Mouse (Mus musculus) kidney, adult 2 months (tissue): ENCODE measurements around the gene Lypd3. TPM values are rescaled to one million over a fixed set of nuclear protein-coding genes. Genes with fewer than 3 reads are reported as not detected.
"Not testable (repeated sequence)": the region's sequence is repeated elsewhere in the genome, so short reads cannot be mapped to it uniquely, and the experiment has no call there.

Experiments used
- DNase-seq: peaks from one replicate; pipeline ENCODE4 v3.0.0; 2021
- H3K27ac ChIP-seq: fragments of 200-500 bp; 2 replicates; pipeline ENCODE4 v1.5.1; 2012; ENCODE audit warnings: low read depth, low read length, control low read depth, inconsistent platforms; ENCODE audit not compliant: insufficient read depth
- H3K27me3 ChIP-seq: fragments of 200-500 bp; replicated peaks from 2 replicates; pipeline ENCODE4 v1.6.1; 2012; ENCODE audit warnings: mild to moderate bottlenecking, moderate library complexity, low read length, inconsistent platforms; ENCODE audit not compliant: control insufficient read depth, insufficient read depth
- H3K36me3 ChIP-seq: fragments of 200-500 bp; 2 replicates; pipeline ENCODE4 v1.6.1; 2012; ENCODE audit warnings: mild to moderate bottlenecking, moderate library complexity, low read length, inconsistent platforms; ENCODE audit not compliant: control insufficient read depth, insufficient read depth
- H3K4me1 ChIP-seq: fragments of 200-500 bp; 2 replicates; pipeline ENCODE4 v1.6.1; 2011; ENCODE audit warnings: low read length; ENCODE audit not compliant: control insufficient read depth, insufficient read depth
- H3K4me3 ChIP-seq: fragments of 200-500 bp; 2 replicates; pipeline ENCODE4 v1.5.1; 2011; ENCODE audit warnings: mild to moderate bottlenecking, low read depth, low read length, control low read depth; ENCODE audit not compliant: insufficient read depth
- CTCF ChIP-seq: fragments of 200-500 bp; conservative IDR thresholded peaks from 2 replicates; pipeline ENCODE4 v1.5.1; 2011; ENCODE audit warnings: low read depth, mild to moderate bottlenecking, control low read depth, low read length, moderate library complexity, mixed read lengths; ENCODE audit not compliant: insufficient read depth, insufficient read length
- POLR2A ChIP-seq: fragments of 200-500 bp; IDR thresholded peaks from one replicate; pipeline ENCODE4 v1.6.1; 2011; ENCODE audit warnings: low read depth, low read length, control low read depth
- WGBS: fragments of 180-500 bp; shearing (Covaris S2); methylation state at CpG from one replicate; pipeline ENCODE4 v1.1.7; 2018; 5-methylcytosine and 5-hydroxymethylcytosine counted together
- polyA plus RNA-seq: library from polyadenylated mRNA; depleted of rRNA; stranded (reverse); fragments of >200 nt; gene quantifications from 2 replicates; pipeline ENCODE4 v1.2.3, GENCODE M21; 2012; rRNA removed

The Lypd3 gene
- polyA plus RNA-seq, 1 experiment = 0.06 TPM

DNA sequence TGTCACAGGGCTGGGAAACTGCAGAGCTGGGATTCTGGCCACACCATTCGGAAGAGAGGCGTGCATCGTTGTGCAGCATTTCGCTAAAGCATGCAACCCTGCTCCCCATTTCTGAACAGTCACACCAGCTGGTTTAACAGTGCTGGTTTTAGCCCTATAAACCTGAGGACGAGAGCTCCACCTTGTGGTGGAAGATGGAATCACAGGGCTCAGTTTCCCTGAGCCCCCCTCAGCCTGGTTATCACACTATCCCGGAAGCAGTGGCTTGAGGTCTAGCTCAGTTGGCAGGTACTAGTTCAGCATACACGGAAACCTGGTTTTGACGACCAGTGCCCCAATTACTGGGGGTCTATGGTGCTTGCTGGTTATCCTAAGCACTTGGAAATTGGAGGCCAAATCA lies 26.2 kb downstream of the Lypd3 start:
- Histone ChIP-seq H3K27ac (no peak overlapping the region), H3K4me1 (no peaks in the 10 kb centered on the region), H3K27me3 (no peaks in the 10 kb centered on the region), H3K4me3 (no peak overlapping the region), H3K36me3 (no peaks in the 10 kb centered on the region)
- peak; percentile 89 for TF ChIP-seq CTCF
- no peak for TF ChIP-seq POLR2A
- 9% methylated on average over 8 of the region's 8 CpGs for WGBS
- DNase-seq = peak; percentile 54

DNA sequence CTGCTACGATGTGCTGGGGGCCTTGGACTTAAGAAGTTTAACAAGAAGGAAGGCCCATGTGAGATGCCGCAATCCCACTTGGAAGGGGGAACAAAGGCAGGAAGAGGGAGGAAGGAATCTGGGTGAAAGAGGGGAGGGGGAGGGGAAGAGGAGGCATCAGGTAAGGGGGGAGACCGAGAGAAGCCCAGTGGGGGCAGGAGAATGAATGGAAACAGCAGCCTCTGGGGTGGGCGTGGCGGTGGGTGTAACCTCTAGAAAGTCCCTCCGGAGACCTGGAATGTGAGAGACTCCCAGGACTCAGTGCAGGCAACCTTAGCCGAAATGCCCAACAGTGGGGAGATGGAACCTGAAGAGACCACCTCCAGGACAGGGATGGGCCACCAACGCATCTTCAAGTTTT lies 28.0 kb downstream of the Lypd3 start:
- no peak overlapping the region for H3K4me3 ChIP-seq
- no peak for TF ChIP-seq CTCF
- TF ChIP-seq POLR2A = no peak
- 47% methylated on average over 8 of the region's 8 CpGs for WGBS
- DNase-seq = no peak
- no peak overlapping the region for H3K27ac ChIP-seq
- no peaks in the 10 kb centered on the region for H3K36me3 ChIP-seq
- H3K4me1 ChIP-seq = no peaks in the 10 kb centered on the region
- no peaks in the 10 kb centered on the region for H3K27me3 ChIP-seq

DNA sequence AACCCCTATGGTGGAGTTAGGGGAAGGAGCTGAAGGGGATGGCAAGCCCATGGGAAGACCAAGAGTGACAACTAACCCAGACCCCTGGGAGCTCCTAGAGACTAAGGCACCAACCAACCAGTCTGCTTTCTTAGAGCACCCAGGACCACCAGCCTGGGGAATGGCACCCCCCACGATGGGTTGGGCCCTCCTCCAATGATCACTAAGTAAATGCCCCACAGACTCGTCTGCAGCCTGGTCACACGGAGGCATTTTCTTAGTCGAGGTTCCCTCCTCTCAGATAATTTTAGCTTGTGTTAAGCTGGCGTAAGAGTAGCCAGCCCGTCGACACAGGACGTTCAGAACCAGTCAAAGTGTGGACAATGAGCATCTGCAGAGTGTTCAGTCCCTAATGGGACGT lies 28.6 kb downstream of the Lypd3 start:
- DNase-seq = no peak
- Histone ChIP-seq H3K36me3 (no peaks in the 10 kb centered on the region), H3K4me3 (no peak overlapping the region), H3K27ac (no peak overlapping the region), H3K27me3 (no peaks in the 10 kb centered on the region), H3K4me1 (no peaks in the 10 kb centered on the region)
- 79% methylated on average over 9 of the region's 9 CpGs for WGBS
- TF ChIP-seq CTCF (no peak), POLR2A (no peak)

DNA sequence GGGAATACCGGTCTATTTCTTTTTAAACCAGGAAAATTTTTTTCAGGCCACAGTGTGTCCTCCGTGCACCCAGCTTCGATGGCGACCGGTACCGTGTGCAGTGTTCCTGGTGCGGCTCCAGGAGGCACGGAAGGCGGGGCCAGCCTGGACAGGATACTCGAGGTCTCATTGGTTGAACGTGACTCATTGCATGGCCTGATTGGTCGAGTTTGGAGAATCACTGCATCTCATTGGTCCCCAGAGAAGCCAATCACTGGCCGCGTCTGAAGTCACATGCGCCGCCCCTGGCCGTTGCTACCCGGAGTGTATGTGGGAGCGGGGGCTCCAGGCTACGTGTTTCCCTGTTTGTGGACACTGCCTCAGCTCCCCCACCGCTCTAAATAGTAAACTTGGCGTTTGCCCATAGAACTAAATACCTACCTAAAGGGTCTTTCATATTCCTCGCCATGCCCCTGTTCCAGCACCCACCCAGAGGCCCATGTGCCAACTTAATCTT lies 35.6 kb downstream of the Lypd3 start:
- Histone ChIP-seq H3K27me3 (no peaks in the 10 kb centered on the region), H3K36me3 (no peaks in the 10 kb centered on the region), H3K27ac (no peak overlapping the region), H3K4me3 (no peak overlapping the region), H3K4me1 (no peaks in the 10 kb centered on the region)
- no peak for TF ChIP-seq CTCF
- no peak for TF ChIP-seq POLR2A
- 90% methylated on average over 23 of the region's 23 CpGs for WGBS
- no peak for DNase-seq

- H3K36me3 ChIP-seq = no peaks in the 10 kb centered on the region
- H3K27ac ChIP-seq = no peak within 1 kb of the TSS
- H3K4me1 ChIP-seq = no peaks in the 10 kb centered on the region
- TF ChIP-seq POLR2A = no peak
- no peak for TF ChIP-seq CTCF
- H3K27me3 ChIP-seq = no peaks in the 10 kb centered on the region
- H3K4me3 ChIP-seq = no peak within 1 kb of the TSS
- WGBS = 84% methylated on average over 9 of the region's 9 CpGs
- no peak for DNase-seq
Measured at GRCm38 (mm10) chr7:24676575-24676974, 40.2 kb downstream of the Lypd3 start, which contains the start of gene Tex101. Gene Tex101, minus strand, starts transcription at chr7:24676675.

GRCm38 (mm10) chr7:24684121-24684520 lies 47.8 kb downstream of the Lypd3 start:
- not testable (repeated sequence) for H3K27me3 ChIP-seq
- 77% methylated on average over 7 of the region's 7 CpGs for WGBS

DNA sequence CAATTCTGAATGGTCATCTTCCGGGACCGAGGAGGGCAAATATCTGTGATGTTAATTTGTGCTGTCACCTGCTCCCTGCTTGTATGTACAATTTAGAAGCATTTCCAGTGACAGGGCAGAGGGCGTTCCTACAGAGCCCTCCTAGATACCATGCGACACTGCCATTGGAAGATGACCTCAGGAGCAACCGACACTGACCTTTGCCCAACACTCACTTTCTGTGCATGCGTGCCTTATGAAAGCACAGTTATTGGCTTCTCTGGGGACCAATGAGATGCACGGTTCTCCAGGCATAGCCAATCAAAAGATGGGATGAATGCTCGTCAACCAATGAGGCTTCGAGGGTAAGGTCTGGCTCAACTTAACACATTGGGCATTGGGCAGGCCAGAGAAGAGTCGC lies 51.2 kb downstream of the Lypd3 start:
- not testable (repeated sequence) for H3K36me3 ChIP-seq, H3K4me3 ChIP-seq, H3K27ac ChIP-seq, H3K4me1 ChIP-seq, DNase-seq, H3K27me3 ChIP-seq
- 89% methylated on average over 10 of the region's 10 CpGs for WGBS

More at GRCm38 (mm10) chr7:24684121-24684520, 47.8 kb downstream of the Lypd3 start:
- not testable (repeated sequence) for H3K36me3 ChIP-seq, DNase-seq, H3K4me1 ChIP-seq, H3K4me3 ChIP-seq, H3K27ac ChIP-seq
- TF ChIP-seq CTCF = 0 out of 2 replicates have a peak, but pooled peaks have one; percentile 2

Other genes with a start within 250 kb of the Lypd3 start
- gene Smg9, start 236.9 kb upstream of the Lypd3 start, polyA plus RNA-seq = 34.9 and 39.8 TPM in 2 replicates
- 0.33 and 0.41 TPM in 2 replicates for gene Irgc1, start 184.3 kb upstream of the Lypd3 start, polyA plus RNA-seq
- gene Plaur, start 174.1 kb upstream of the Lypd3 start, polyA plus RNA-seq = 10.1 and 12.9 TPM in 2 replicates
- 54.7 and 66.4 TPM in 2 replicates for gene Cadm4, start 154.5 kb upstream of the Lypd3 start, polyA plus RNA-seq
- gene Zfp428, start 129.5 kb upstream of the Lypd3 start, polyA plus RNA-seq = 9.5 and 17.1 TPM in 2 replicates
- not detected in 2 replicates for gene AC161166.1, start 124.1 kb upstream of the Lypd3 start, polyA plus RNA-seq
- gene Irgq, start 105.9 kb upstream of the Lypd3 start, polyA plus RNA-seq = 15.4 and 17.4 TPM in 2 replicates
- not detected in 2 replicates for gene Pinlyp, start 90.4 kb upstream of the Lypd3 start, polyA plus RNA-seq
- 29.0 and 31.2 TPM in 2 replicates for gene Xrcc1, start 90.3 kb upstream of the Lypd3 start, polyA plus RNA-seq
- 172 and 173 TPM in 2 replicates for gene Ethe1, start 49.0 kb upstream of the Lypd3 start, polyA plus RNA-seq
- 0.11 and 0.15 TPM in 2 replicates for gene Zfp575, start 48.9 kb upstream of the Lypd3 start, polyA plus RNA-seq
- gene Phldb3, start 25.8 kb upstream of the Lypd3 start, polyA plus RNA-seq = 2.8 and 3.1 TPM in 2 replicates
- 0.14 TPM in 1 of 2 replicates, not detected in the other for gene Tex101, start 40.1 kb downstream of the Lypd3 start, polyA plus RNA-seq
- gene BC049730, start 72.7 kb downstream of the Lypd3 start, polyA plus RNA-seq = 0.10 TPM in 1 of 2 replicates, not detected in the other
- gene Gm4763, start 90.4 kb downstream of the Lypd3 start, polyA plus RNA-seq = not detected in 2 replicates
- 0.03 and 0.05 TPM in 2 replicates for gene Cd177, start 123.8 kb downstream of the Lypd3 start, polyA plus RNA-seq
- gene Ceacam10, start 140.7 kb downstream of the Lypd3 start, polyA plus RNA-seq = not detected in 2 replicates
- gene Gm9844, start 225.7 kb downstream of the Lypd3 start, polyA plus RNA-seq = 0.94 and 2.2 TPM in 2 replicates
- gene Lypd4, start 233.4 kb downstream of the Lypd3 start, polyA plus RNA-seq = 0.14 and 0.23 TPM in 2 replicates
- gene Dmrtc2, start 233.5 kb downstream of the Lypd3 start, polyA plus RNA-seq = 0.11 TPM in 1 of 2 replicates, not detected in the other
- 468 and 618 TPM in 2 replicates for gene Rps19, start 247.8 kb downstream of the Lypd3 start, polyA plus RNA-seq